In the genomic region with DNA sequence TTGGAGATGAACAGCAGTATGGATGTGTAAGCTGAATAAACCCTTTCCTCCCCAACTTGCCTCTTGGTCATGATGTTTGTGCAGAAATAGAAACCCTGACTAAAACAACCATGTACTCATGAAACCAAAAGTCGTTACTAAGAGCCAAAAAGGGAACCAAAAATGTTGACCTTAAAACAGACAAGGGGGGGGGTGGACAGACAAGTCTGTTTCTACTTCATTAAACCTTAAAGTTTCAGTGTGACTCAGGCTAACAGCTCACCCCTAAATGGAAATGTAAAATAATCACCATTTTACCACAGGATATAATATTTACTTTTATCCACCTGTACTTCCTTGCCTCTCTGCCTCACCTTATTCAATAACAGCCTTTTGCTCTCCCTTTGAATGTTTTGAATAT, we compare ENCODE assay signal across 32 mouse cellular contexts. TPM values are rescaled to one million over a fixed set of nuclear protein-coding genes. Genes with fewer than 3 reads are reported as not detected.
DNase-seq lines count a peak whose midpoint lies in the region; ATAC-seq and TF ChIP-seq lines count a peak whose summit lies in the region.
"Had no signal": no experiment of that assay in that cellular context is flagged by ENCODE, and none has a peak within 500 bp of the region (broad histone marks: within the 10 kb centered on the region; RNA-seq: fewer than 3 reads in every experiment).

No protein-coding gene starts in this region.

- no peak overlapping the region for H3K4me3 ChIP-seq in liver, adult 2 months (ENCODE audit: insufficient read depth, low read depth, low read length)
- H3K4me3 ChIP-seq in liver, embryonic 11.5 days (ENCODE audit: low read depth, low read length), result no peak overlapping the region
- H3K4me3 ChIP-seq in midbrain, embryonic 16.5 days (ENCODE audit: low read depth, low read length), result no peak overlapping the region
- no peak overlapping the region for H3K4me3 ChIP-seq in kidney, embryonic 14.5 days (ENCODE audit: low read length)
- H3K4me3 ChIP-seq: forebrain, embryonic 13.5 days; gastrocnemius, adult 2 months; heart, embryonic 15.5 days; left cerebral cortex, adult 2 months; limb, embryonic 15.5 days; myocyte; neural tube, embryonic 13.5 days had no signal

- H3K27ac ChIP-seq in liver, adult 2 months (replicated peaks; ENCODE audit: insufficient read depth, low read depth, low read length), result no peak overlapping the region
- no peak overlapping the region for H3K27ac ChIP-seq in liver, embryonic 11.5 days (ENCODE audit: low read depth, low read length)
- H3K27ac ChIP-seq in midbrain, embryonic 16.5 days (ENCODE audit: low read length), result no peak overlapping the region
- H3K27ac ChIP-seq in kidney, embryonic 14.5 days (ENCODE audit: low read depth, low read length), result no peak overlapping the region
- H3K27ac ChIP-seq: forebrain, embryonic 13.5 days; gastrocnemius, adult 2 months; heart, embryonic 15.5 days; left cerebral cortex, adult 2 months; limb, embryonic 15.5 days; neural tube, embryonic 13.5 days; stomach, postnatal 0 days had no signal

- DNase-seq in liver, adult 2 months (ENCODE audit: extremely low read depth, low read depth, low spot score), result peak; percentile 31
- no peak for DNase-seq in liver, embryonic 11.5 days (ENCODE audit: low spot score)
- DNase-seq in brain, adult 2 months (ENCODE audit: low read depth, low spot score), result peak; percentile 10
- DNase-seq in telencephalon, adult 2 months (ENCODE audit: low read depth, low spot score), result peak; percentile 11
- DNase-seq: adrenal gland, postnatal 10 days; cerebellum, adult 11-12 months; cerebellum, postnatal 14 days; embryo, embryonic 11 days; gastrocnemius, adult 2 months; heart, postnatal 4 days; kidney, postnatal 4 days; lung, adult 18-20 months; lung, postnatal 10 days; midbrain, embryonic 14.5 days had no signal

- no peaks in the 10 kb centered on the region for H3K9me3 ChIP-seq in liver, embryonic 11.5 days (ENCODE audit: control insufficient read depth, low read length)
- H3K9me3 ChIP-seq in midbrain, embryonic 16.5 days (replicated peaks; ENCODE audit: control insufficient read depth, low read length, poor library complexity, severe bottlenecking), result no peaks in the 10 kb centered on the region
- H3K9me3 ChIP-seq in kidney, embryonic 14.5 days (ENCODE audit: control insufficient read depth, low read length), result no peaks in the 10 kb centered on the region
- H3K9me3 ChIP-seq: forebrain, embryonic 13.5 days; heart, embryonic 15.5 days; limb, embryonic 15.5 days; neural tube, embryonic 13.5 days had no signal

- TF ChIP-seq POLR2A in liver, adult 2 months (IDR thresholded peaks at IDR 0.05; ENCODE audit: extremely low read depth, insufficient read depth, low read length), result no peak

- no peaks in the 10 kb centered on the region for H3K27me3 ChIP-seq in liver, adult 2 months (ENCODE audit: control insufficient read depth, insufficient read depth, low read length)
- no peaks in the 10 kb centered on the region for H3K27me3 ChIP-seq in liver, embryonic 11.5 days (replicated peaks; ENCODE audit: control insufficient read depth, insufficient read depth, low read length)
- H3K27me3 ChIP-seq in midbrain, embryonic 16.5 days (ENCODE audit: control insufficient read depth, insufficient read depth, low read depth, low read length), result no peaks in the 10 kb centered on the region
- H3K27me3 ChIP-seq in kidney, embryonic 14.5 days (ENCODE audit: control insufficient read depth, insufficient read depth, low read length), result no peaks in the 10 kb centered on the region
- H3K27me3 ChIP-seq: forebrain, embryonic 13.5 days; heart, embryonic 15.5 days; limb, embryonic 15.5 days; neural tube, embryonic 13.5 days had no signal

- no peak for ATAC-seq in liver, embryonic 11.5 days (replicated peaks; ENCODE audit: low FRiP score)
- peak; percentile 97 for ATAC-seq in megakaryocyte, adult 5-6 weeks (ENCODE audit: poor library complexity, severe bottlenecking)
- ATAC-seq in midbrain, embryonic 16.5 days, result no peak
- no peak for ATAC-seq in cerebellum, adult (ENCODE audit: insufficient number of reproducible peaks, low FRiP score, low TSS enrichment)
- ATAC-seq in kidney, embryonic 14.5 days (ENCODE audit: low FRiP score, low TSS enrichment), result no peak
- ATAC-seq: forebrain, embryonic 13.5 days; hindbrain, embryonic 16.5 days; intestine, postnatal 0 days had no signal

- WGBS in liver, adult 2 months, result 39% methylated on average over 1 of the region's 1 CpGs
- 35% methylated on average over 1 of the region's 1 CpGs for WGBS in liver, embryonic 11.5 days
- 67% methylated on average over 1 of the region's 1 CpGs for WGBS in midbrain, embryonic 16.5 days
- whole genome bisulfite sequencing in kidney, embryonic 14.5 days, result 53% methylated on average over 1 of the region's 1 CpGs

- no peaks in the 10 kb centered on the region for H3K36me3 ChIP-seq in liver, adult 2 months (ENCODE audit: control insufficient read depth, insufficient read depth, low read length)
- H3K36me3 ChIP-seq in liver, embryonic 11.5 days (ENCODE audit: control insufficient read depth, insufficient read depth, low read length), result no peaks in the 10 kb centered on the region
- H3K36me3 ChIP-seq in midbrain, embryonic 16.5 days (ENCODE audit: control insufficient read depth, insufficient read depth, low read length), result no peaks in the 10 kb centered on the region
- no peaks in the 10 kb centered on the region for H3K36me3 ChIP-seq in kidney, embryonic 14.5 days (ENCODE audit: control insufficient read depth, insufficient read depth, low read length)
- H3K36me3 ChIP-seq: heart, embryonic 15.5 days; limb, embryonic 15.5 days; neural tube, embryonic 13.5 days had no signal

- no peak overlapping the region for H3K4me2 ChIP-seq in liver, embryonic 11.5 days
- H3K4me2 ChIP-seq in midbrain, embryonic 16.5 days (ENCODE audit: low read length), result no peak overlapping the region
- H3K4me2 ChIP-seq in kidney, embryonic 14.5 days (replicated peaks; ENCODE audit: low read depth, low read length), result no peak overlapping the region
- H3K4me2 ChIP-seq: forebrain, embryonic 13.5 days; heart, embryonic 15.5 days; limb, embryonic 15.5 days; neural tube, embryonic 13.5 days had no signal

- H3K9ac ChIP-seq in liver, adult 2 months (ENCODE audit: low read depth, low read length), result no peak overlapping the region
- H3K9ac ChIP-seq in liver, embryonic 11.5 days (ENCODE audit: low read depth, low read length), result no peak overlapping the region
- no peak overlapping the region for H3K9ac ChIP-seq in midbrain, embryonic 16.5 days (ENCODE audit: low read depth, low read length)
- no peak overlapping the region for H3K9ac ChIP-seq in kidney, embryonic 14.5 days (ENCODE audit: low read depth, low read length)
- H3K9ac ChIP-seq: forebrain, embryonic 13.5 days; heart, embryonic 15.5 days; limb, embryonic 15.5 days; neural tube, embryonic 13.5 days had no signal

- no peaks in the 10 kb centered on the region for H3K4me1 ChIP-seq in liver, adult 2 months (ENCODE audit: control insufficient read depth, insufficient read depth, low read length)
- H3K4me1 ChIP-seq in liver, embryonic 11.5 days (replicated peaks; ENCODE audit: control insufficient read depth, insufficient read depth, low read length), result no peaks in the 10 kb centered on the region
- no peaks in the 10 kb centered on the region for H3K4me1 ChIP-seq in midbrain, embryonic 16.5 days (ENCODE audit: control insufficient read depth, insufficient read depth, low read length)
- no peaks in the 10 kb centered on the region for H3K4me1 ChIP-seq in kidney, embryonic 14.5 days (ENCODE audit: control insufficient read depth, insufficient read depth, low read length)
- H3K4me1 ChIP-seq: forebrain, embryonic 13.5 days; heart, embryonic 15.5 days; limb, embryonic 15.5 days; neural tube, embryonic 13.5 days had no signal

- H3K79me2 ChIP-seq in liver, adult 2 months (ENCODE audit: control insufficient read depth, insufficient read depth, low read length), result no peaks in the 10 kb centered on the region

- no peak for TF ChIP-seq CTCF in liver, adult 2 months (IDR thresholded peaks at IDR 0.05; ENCODE audit: low read depth, low read length)

RNA-seq across cellular contexts. Expression of a gene that starts 19.1 kb away (rescaled TPM):
- 0.55 and 4.4 TPM in 2 replicates for total RNA-seq in liver, adult 2 months (2014; rRNA removed)
- 0.54 and 0.83 TPM in 2 replicates for polyA plus RNA-seq in liver, adult 2 months (2012; rRNA removed)
- polyA plus RNA-seq in liver, embryonic 11.5 days (2014; fragmentation: Nextera tagmentation; extraction: Ambion mirVana), result 0.23 TPM in 1 of 2 replicates, not detected in the other
- total RNA-seq in megakaryocyte, adult 5-6 weeks (2015), result 14.6 and 57.2 TPM in 2 replicates
- 9.2 and 29.6 TPM in 2 replicates for total RNA-seq in megakaryocyte, adult 5-6 weeks (2017)
- 0.20 and 0.44 TPM in 2 replicates for polyA plus RNA-seq in midbrain, embryonic 16.5 days (2015; fragmentation: Nextera tagmentation; extraction: Ambion mirVana)
- polyA plus RNA-seq in kidney, embryonic 14.5 days (2014; fragmentation: Nextera tagmentation; extraction: Ambion mirVana), result 0.91 TPM in 1 of 2 replicates, not detected in the other
- polyA plus RNA-seq: intestine, postnatal 0 days; stomach, postnatal 0 days had no signal

RNA-seq across cellular contexts. Expression of a gene that starts 20.8 kb away (rescaled TPM):
- total RNA-seq in liver, adult 2 months (2014; rRNA removed), result not detected in 2 replicates
- polyA plus RNA-seq in liver, adult 2 months (2012; rRNA removed), result not detected in 2 replicates
- not detected in 2 replicates for polyA plus RNA-seq in liver, embryonic 11.5 days (2014; fragmentation: Nextera tagmentation; extraction: Ambion mirVana)
- total RNA-seq in megakaryocyte, adult 5-6 weeks (2015), result not detected in 2 replicates
- not detected in 2 replicates for total RNA-seq in megakaryocyte, adult 5-6 weeks (2017)
- polyA plus RNA-seq in midbrain, embryonic 16.5 days (2015; fragmentation: Nextera tagmentation; extraction: Ambion mirVana), result not detected in 2 replicates
- polyA plus RNA-seq in kidney, embryonic 14.5 days (2014; fragmentation: Nextera tagmentation; extraction: Ambion mirVana), result not detected in 2 replicates
- total RNA-seq: adrenal gland, postnatal 10 days; gastrocnemius, adult 2 months; gastrocnemius, postnatal 4 days; heart, postnatal 4 days; left cerebral cortex, adult 2 months; left cerebral cortex, postnatal 36 days; megakaryocyte-erythroid progenitor cell, adult 5-6 weeks had no signal
- polyA plus RNA-seq: embryonic facial prominence, embryonic 14.5 days; forebrain, embryonic 13.5 days; hindbrain, embryonic 16.5 days; intestine, postnatal 0 days; kidney, embryonic 16.5 days; midbrain, embryonic 14.5 days; myocyte; neural tube, embryonic 13.5 days; stomach, postnatal 0 days had no signal

RNA-seq across cellular contexts. Expression of a gene that starts 45.7 kb away (rescaled TPM):
- total RNA-seq in liver, adult 2 months (2014; rRNA removed), result 16.5 and 20.0 TPM in 2 replicates
- 7.4 and 7.9 TPM in 2 replicates for polyA plus RNA-seq in liver, adult 2 months (2012; rRNA removed)
- polyA plus RNA-seq in liver, embryonic 11.5 days (2014; fragmentation: Nextera tagmentation; extraction: Ambion mirVana), result 74.5 and 77.7 TPM in 2 replicates
- 74.1 and 86.4 TPM in 2 replicates for total RNA-seq in megakaryocyte, adult 5-6 weeks (2015)
- 56.8 and 60.0 TPM in 2 replicates for total RNA-seq in megakaryocyte, adult 5-6 weeks (2017)
- 48.3 and 49.8 TPM in 2 replicates for polyA plus RNA-seq in midbrain, embryonic 16.5 days (2015; fragmentation: Nextera tagmentation; extraction: Ambion mirVana)
- 73.4 and 88.8 TPM in 2 replicates for polyA plus RNA-seq in kidney, embryonic 14.5 days (2014; fragmentation: Nextera tagmentation; extraction: Ambion mirVana)

RNA-seq across cellular contexts. Expression of a gene that starts 52.8 kb away (rescaled TPM):
- not detected in 2 replicates for total RNA-seq in liver, adult 2 months (2014; rRNA removed)
- not detected in 2 replicates for polyA plus RNA-seq in liver, adult 2 months (2012; rRNA removed)
- polyA plus RNA-seq in liver, embryonic 11.5 days (2014; fragmentation: Nextera tagmentation; extraction: Ambion mirVana), result not detected in 2 replicates
- total RNA-seq in megakaryocyte, adult 5-6 weeks (2015), result not detected in 2 replicates
- total RNA-seq in megakaryocyte, adult 5-6 weeks (2017), result not detected in 2 replicates
- not detected in 2 replicates for polyA plus RNA-seq in midbrain, embryonic 16.5 days (2015; fragmentation: Nextera tagmentation; extraction: Ambion mirVana)
- polyA plus RNA-seq in kidney, embryonic 14.5 days (2014; fragmentation: Nextera tagmentation; extraction: Ambion mirVana), result not detected in 2 replicates
- total RNA-seq: adrenal gland, postnatal 10 days; gastrocnemius, adult 2 months; gastrocnemius, postnatal 4 days; heart, postnatal 4 days; left cerebral cortex, adult 2 months; left cerebral cortex, postnatal 36 days; megakaryocyte-erythroid progenitor cell, adult 5-6 weeks had no signal
- polyA plus RNA-seq: forebrain, embryonic 13.5 days; heart, embryonic 15.5 days; hindbrain, embryonic 16.5 days; intestine, postnatal 0 days; kidney, embryonic 16.5 days; midbrain, embryonic 14.5 days; myocyte; neural tube, embryonic 13.5 days; stomach, postnatal 0 days had no signal

RNA-seq across cellular contexts. Expression of a gene that starts 56.3 kb away (rescaled TPM):
- 27.9 and 31.6 TPM in 2 replicates for total RNA-seq in liver, adult 2 months (2014; rRNA removed)
- polyA plus RNA-seq in liver, adult 2 months (2012; rRNA removed), result 7.6 and 9.7 TPM in 2 replicates
- polyA plus RNA-seq in liver, embryonic 11.5 days (2014; fragmentation: Nextera tagmentation; extraction: Ambion mirVana), result 9.1 and 10.7 TPM in 2 replicates
- total RNA-seq in megakaryocyte, adult 5-6 weeks (2015), result 10.3 and 12.2 TPM in 2 replicates
- 17.7 and 20.7 TPM in 2 replicates for total RNA-seq in megakaryocyte, adult 5-6 weeks (2017)
- polyA plus RNA-seq in midbrain, embryonic 16.5 days (2015; fragmentation: Nextera tagmentation; extraction: Ambion mirVana), result 307 and 339 TPM in 2 replicates
- polyA plus RNA-seq in kidney, embryonic 14.5 days (2014; fragmentation: Nextera tagmentation; extraction: Ambion mirVana), result 11.1 and 17.7 TPM in 2 replicates
